Mouse (Mus musculus): ENCODE results near the gene Zfp950.

DNA sequence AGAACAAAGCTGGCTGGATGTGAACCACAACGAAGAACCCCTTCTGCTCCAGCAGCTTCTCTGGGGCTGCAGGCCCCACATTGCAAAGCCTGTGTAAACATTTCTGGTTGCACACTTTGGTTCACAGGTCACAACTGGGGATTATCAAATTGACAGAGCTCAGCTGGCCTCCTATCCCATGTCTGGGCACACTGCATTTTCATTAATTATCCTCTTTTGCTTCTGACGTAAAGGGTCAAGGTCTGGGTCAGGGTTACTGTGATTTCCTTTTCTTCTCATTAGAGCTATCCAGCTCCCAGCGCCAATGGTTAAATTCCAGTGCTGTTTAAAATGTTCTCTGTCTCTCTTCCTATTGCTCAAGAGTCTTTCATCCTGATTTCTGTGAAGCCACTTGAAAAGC is 83.1 kb downstream of the Zfp950 start:
- TF ChIP-seq POLR2A (IDR thresholded peaks at IDR 0.05; ENCODE audit: borderline replicate concordance, extremely low read depth, insufficient read depth, insufficient read length, poor library complexity, severe bottlenecking): no peak
- TF ChIP-seq CTCF (IDR thresholded peaks at IDR 0.05; ENCODE audit: borderline replicate concordance, extremely low read depth, insufficient read depth, insufficient read length): no peak
